Mouse (Mus musculus): ENCODE data around the gene D830030K20Rik. TPM values are rescaled to one million over a fixed set of nuclear protein-coding genes. Genes with fewer than 3 reads are reported as not detected.
"Not testable (repeated sequence)": the region's sequence is repeated elsewhere in the genome, so short reads cannot be mapped to it uniquely, and the experiment has no call there.

D830030K20Rik gene
- 14.2 and 15.3 TPM in 2 replicates for polyA plus RNA-seq (2016; fragmentation: Nextera tagmentation; extraction: Ambion mirVana)

- not testable (repeated sequence) for ATAC-seq (ENCODE audit: low FRiP score, low read depth); H3K36me3 ChIP-seq; H3K9me3 ChIP-seq; H3K27me3 ChIP-seq (replicated peaks); H3K4me1 ChIP-seq; H3K27ac ChIP-seq
- peak within 1 kb of the TSS; percentile 77 for H3K4me2 ChIP-seq (replicated peaks)
- 1% methylated on average over 29 of the region's 62 CpGs for WGBS
- peak within 1 kb of the TSS; percentile 46 for H3K4me3 ChIP-seq
- peak within 1 kb of the TSS; percentile 48; the same call in 1 of the 2 replicates for H3K9ac ChIP-seq
Measured at GRCm38 (mm10) chr14:3208272-3209152, at the start of gene D830030K20Rik. D830030K20Rik (plus strand) TSS chr14:3208488.

- not testable (repeated sequence) for ATAC-seq (ENCODE audit: low FRiP score, low read depth); H3K27ac ChIP-seq; H3K9me3 ChIP-seq; H3K4me3 ChIP-seq; H3K36me3 ChIP-seq; H3K4me1 ChIP-seq; H3K27me3 ChIP-seq (replicated peaks); H3K9ac ChIP-seq; H3K4me2 ChIP-seq (replicated peaks)
- WGBS: no CpG with 5 or more reads among the region's 2 CpGs
Measured at GRCm38 (mm10) chr14:3187955-3188354, 20.3 kb upstream of the D830030K20Rik start, which contains the start of gene Gm5795. Gm5795 (plus strand) TSS chr14:3188255.

- not testable (repeated sequence) for ATAC-seq (ENCODE audit: low FRiP score, low read depth); H3K9ac ChIP-seq; H3K4me1 ChIP-seq; H3K27ac ChIP-seq; H3K36me3 ChIP-seq; H3K27me3 ChIP-seq (replicated peaks); H3K4me2 ChIP-seq (replicated peaks); H3K4me3 ChIP-seq; H3K9me3 ChIP-seq
- WGBS: 13% methylated on average over 9 of the region's 11 CpGs
Measured at GRCm38 (mm10) chr14:3209367-3209766, 1.1 kb downstream of the D830030K20Rik start.

- not testable (repeated sequence) for H3K4me2 ChIP-seq (replicated peaks); H3K27ac ChIP-seq; H3K9ac ChIP-seq; H3K36me3 ChIP-seq; ATAC-seq (ENCODE audit: low FRiP score, low read depth); H3K4me3 ChIP-seq; H3K9me3 ChIP-seq; H3K27me3 ChIP-seq (replicated peaks); H3K4me1 ChIP-seq
- WGBS: 89% methylated on average over 2 of the region's 2 CpGs
Measured at GRCm38 (mm10) chr14:3262531-3262930, 54.2 kb downstream of the D830030K20Rik start.

Other genes starting within 250 kb of the D830030K20Rik start
- gene Gm2888, start 178.5 kb upstream of the D830030K20Rik start, polyA plus RNA-seq (2016; fragmentation: Nextera tagmentation; extraction: Ambion mirVana): not detected in 2 replicates
- 6.2 and 6.7 TPM in 2 replicates for gene Gm2897, start 159.2 kb upstream of the D830030K20Rik start, polyA plus RNA-seq (2016; fragmentation: Nextera tagmentation; extraction: Ambion mirVana)
- gene Gm10340, start 74.5 kb upstream of the D830030K20Rik start, polyA plus RNA-seq (2016; fragmentation: Nextera tagmentation; extraction: Ambion mirVana): not detected in 2 replicates
- not detected in 2 replicates for gene Gm5795, start 20.2 kb upstream of the D830030K20Rik start, polyA plus RNA-seq (2016; fragmentation: Nextera tagmentation; extraction: Ambion mirVana)
- not detected in 2 replicates for gene Gm2956, start 124.1 kb downstream of the D830030K20Rik start, polyA plus RNA-seq (2016; fragmentation: Nextera tagmentation; extraction: Ambion mirVana)
- not detected in 2 replicates for gene Gm10413, start 186.6 kb downstream of the D830030K20Rik start, polyA plus RNA-seq (2016; fragmentation: Nextera tagmentation; extraction: Ambion mirVana)
- 4.5 and 5.9 TPM in 2 replicates for gene Gm10409, start 204.1 kb downstream of the D830030K20Rik start, polyA plus RNA-seq (2016; fragmentation: Nextera tagmentation; extraction: Ambion mirVana)
- 1.4 and 2.8 TPM in 2 replicates for gene Gm3005, start 219.6 kb downstream of the D830030K20Rik start, polyA plus RNA-seq (2016; fragmentation: Nextera tagmentation; extraction: Ambion mirVana)
- not detected in 2 replicates for gene Gm10408, start 240.9 kb downstream of the D830030K20Rik start, polyA plus RNA-seq (2016; fragmentation: Nextera tagmentation; extraction: Ambion mirVana)